Mouse (Mus musculus) bone marrow, adult 2 months (tissue): Measurements from ENCODE around the gene Rnf128. TPM values are rescaled to one million over a fixed set of nuclear protein-coding genes. Genes with fewer than 3 reads are reported as not detected.

Experiments used
- H3K27ac ChIP-seq: fragments of 200-500 bp; 2 replicates; pipeline ENCODE4 v1.5.1; 2012; ENCODE audit warnings: low read depth, mild to moderate bottlenecking, control low read depth, inconsistent platforms, low read length; ENCODE audit not compliant: control insufficient read depth, poor library complexity, insufficient read depth
- H3K4me1 ChIP-seq: fragments of 200-500 bp; 2 replicates; pipeline ENCODE4 v1.6.1; 2011; ENCODE audit warnings: low read length; ENCODE audit not compliant: control insufficient read depth, insufficient read depth
- H3K4me3 ChIP-seq: fragments of 200-500 bp; replicated peaks from 2 replicates; pipeline ENCODE3; 2011; ENCODE audit warnings: mild to moderate bottlenecking, low read depth, low read length, control low read depth; ENCODE audit not compliant: control insufficient read depth
- CTCF ChIP-seq: fragments of 200-500 bp; IDR thresholded peaks from 2 replicates; pipeline ENCODE4 v1.5.1; 2011; ENCODE audit warnings: low read length, control low read depth; ENCODE audit not compliant: control insufficient read depth, insufficient read depth
- POLR2A ChIP-seq: fragments of 200-500 bp; IDR thresholded peaks from 2 replicates; pipeline ENCODE4 v1.6.1; 2011; ENCODE audit warnings: low read depth, mild to moderate bottlenecking, control low read depth, low read length, borderline replicate concordance; ENCODE audit not compliant: control insufficient read depth
- WGBS: fragments of 180-500 bp; shearing (Covaris S2); methylation state at CpG from one replicate; pipeline ENCODE4 v1.1.7; 2018; 5-methylcytosine and 5-hydroxymethylcytosine counted together
- polyA plus RNA-seq: library from polyadenylated mRNA; stranded (reverse); fragments of >200 nt; gene quantifications from 2 replicates; pipeline ENCODE4 v1.2.4, GENCODE M21; 2011; ENCODE audit warnings: low replicate concordance; ENCODE audit not compliant: missing spikeins, insufficient read depth, insufficient read length

Rnf128 gene
- 0.47 and 2.5 TPM in 2 replicates for polyA plus RNA-seq

GRCm38 (mm10) chrX:139562925-139563461 is at the start of gene Rnf128:
Gene Rnf128, plus strand, starts transcription at chrX:139563316.
- Histone ChIP-seq H3K27ac (no peak within 1 kb of the TSS), H3K4me1 (no peaks in the 10 kb centered on the region), H3K4me3 (no peak within 1 kb of the TSS)
- TF ChIP-seq POLR2A (no peak), CTCF (no peak)
- 73% methylated on average over 8 of the region's 8 CpGs for whole genome bisulfite sequencing

GRCm38 (mm10) chrX:139516156-139516555 is 47.0 kb upstream of the Rnf128 start:
- H3K27ac ChIP-seq = no peak overlapping the region
- H3K4me1 ChIP-seq = no peaks in the 10 kb centered on the region
- no peak for TF ChIP-seq CTCF
- TF ChIP-seq POLR2A = no peak
- 73% methylated on average over 2 of the region's 2 CpGs for WGBS
- no peak overlapping the region for H3K4me3 ChIP-seq

GRCm38 (mm10) chrX:139519251-139519650 is 43.9 kb upstream of the Rnf128 start:
- WGBS = 71% methylated on average over 2 of the region's 2 CpGs
- no peak overlapping the region for H3K27ac ChIP-seq
- no peak for TF ChIP-seq CTCF
- TF ChIP-seq POLR2A = no peak
- no peak overlapping the region for H3K4me3 ChIP-seq
- H3K4me1 ChIP-seq = no peaks in the 10 kb centered on the region

- Histone ChIP-seq H3K4me1 (no peaks in the 10 kb centered on the region), H3K4me3 (no peak overlapping the region), H3K27ac (no peak overlapping the region)
- TF ChIP-seq POLR2A (no peak), CTCF (no peak)
- WGBS = 75% methylated on average over 5 of the region's 5 CpGs
Measured at GRCm38 (mm10) chrX:139524303-139525091, 38.6 kb upstream of the Rnf128 start.

GRCm38 (mm10) chrX:139525724-139526123 is 37.4 kb upstream of the Rnf128 start:
- TF ChIP-seq POLR2A = no peak
- TF ChIP-seq CTCF = no peak
- Histone ChIP-seq H3K4me3 (no peak overlapping the region), H3K27ac (no peak overlapping the region), H3K4me1 (no peaks in the 10 kb centered on the region)
- WGBS = 65% methylated on average over 2 of the region's 2 CpGs

GRCm38 (mm10) chrX:139526984-139527383 is 36.1 kb upstream of the Rnf128 start:
- Histone ChIP-seq H3K4me1 (no peaks in the 10 kb centered on the region), H3K4me3 (no peak overlapping the region), H3K27ac (no peak overlapping the region)
- TF ChIP-seq POLR2A = no peak
- no peak for TF ChIP-seq CTCF
- WGBS = 79% methylated on average over 4 of the region's 4 CpGs

GRCm38 (mm10) chrX:139529678-139530077 is 33.4 kb upstream of the Rnf128 start:
- TF ChIP-seq CTCF (no peak), POLR2A (no peak)
- Histone ChIP-seq H3K27ac (no peak overlapping the region), H3K4me1 (no peaks in the 10 kb centered on the region), H3K4me3 (no peak overlapping the region)

- 69% methylated on average over 4 of the region's 4 CpGs for WGBS
- Histone ChIP-seq H3K4me3 (no peak overlapping the region), H3K27ac (no peak overlapping the region), H3K4me1 (no peaks in the 10 kb centered on the region)
- no peak for TF ChIP-seq POLR2A
- no peak for TF ChIP-seq CTCF
Measured at GRCm38 (mm10) chrX:139532293-139532692, 30.8 kb upstream of the Rnf128 start.
